Mouse (Mus musculus) liver (tissue): Measurements from ENCODE around the gene Nav2.

Source experiments
- DNase-seq: peaks from one replicate; pipeline ENCODE4 v3.0.0-alpha.2; 2020; ENCODE audit warnings: mixed read lengths

Gene Nav2

DNA sequence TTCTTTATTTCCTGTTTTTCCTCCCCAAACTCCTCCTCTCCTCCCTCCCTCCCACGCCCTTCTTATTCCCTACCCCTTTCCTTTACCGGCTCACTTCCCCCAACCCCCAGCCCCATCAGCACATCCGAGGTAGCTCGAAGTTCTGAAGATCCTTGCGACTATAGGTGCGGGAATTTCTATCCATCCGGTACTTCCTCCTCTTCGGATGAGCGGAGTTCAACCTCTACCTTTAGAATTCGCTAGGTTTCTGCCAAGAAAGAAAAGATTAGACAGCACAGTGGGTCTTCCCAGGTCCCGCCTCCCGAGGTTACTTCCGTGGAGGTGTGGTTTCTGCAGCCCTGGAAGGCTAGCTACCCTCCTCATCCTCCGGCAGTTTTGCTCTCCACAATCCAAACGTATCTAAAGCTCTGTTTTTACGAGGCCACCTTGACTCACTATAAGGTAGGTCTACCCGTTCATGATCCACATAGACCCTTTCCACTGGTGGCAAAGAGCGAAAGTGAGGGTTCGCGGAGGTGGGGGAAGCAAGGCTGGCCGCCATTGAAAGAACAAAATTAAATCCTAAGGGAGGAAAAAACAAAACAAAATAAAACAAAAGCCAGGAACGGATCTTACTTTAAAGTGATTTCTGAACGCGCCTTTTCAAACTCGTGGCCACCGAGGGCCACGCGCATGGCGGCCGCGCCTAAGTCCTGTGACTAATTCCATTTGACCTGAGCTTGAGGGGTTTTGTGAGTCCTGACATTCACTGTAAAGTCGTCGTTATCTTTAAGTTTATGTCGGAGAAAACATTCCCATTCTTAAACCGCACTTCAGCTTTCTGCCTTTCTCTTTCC lies 730.6 kb downstream of the Nav2 start:
- no peak for DNase-seq

DNA sequence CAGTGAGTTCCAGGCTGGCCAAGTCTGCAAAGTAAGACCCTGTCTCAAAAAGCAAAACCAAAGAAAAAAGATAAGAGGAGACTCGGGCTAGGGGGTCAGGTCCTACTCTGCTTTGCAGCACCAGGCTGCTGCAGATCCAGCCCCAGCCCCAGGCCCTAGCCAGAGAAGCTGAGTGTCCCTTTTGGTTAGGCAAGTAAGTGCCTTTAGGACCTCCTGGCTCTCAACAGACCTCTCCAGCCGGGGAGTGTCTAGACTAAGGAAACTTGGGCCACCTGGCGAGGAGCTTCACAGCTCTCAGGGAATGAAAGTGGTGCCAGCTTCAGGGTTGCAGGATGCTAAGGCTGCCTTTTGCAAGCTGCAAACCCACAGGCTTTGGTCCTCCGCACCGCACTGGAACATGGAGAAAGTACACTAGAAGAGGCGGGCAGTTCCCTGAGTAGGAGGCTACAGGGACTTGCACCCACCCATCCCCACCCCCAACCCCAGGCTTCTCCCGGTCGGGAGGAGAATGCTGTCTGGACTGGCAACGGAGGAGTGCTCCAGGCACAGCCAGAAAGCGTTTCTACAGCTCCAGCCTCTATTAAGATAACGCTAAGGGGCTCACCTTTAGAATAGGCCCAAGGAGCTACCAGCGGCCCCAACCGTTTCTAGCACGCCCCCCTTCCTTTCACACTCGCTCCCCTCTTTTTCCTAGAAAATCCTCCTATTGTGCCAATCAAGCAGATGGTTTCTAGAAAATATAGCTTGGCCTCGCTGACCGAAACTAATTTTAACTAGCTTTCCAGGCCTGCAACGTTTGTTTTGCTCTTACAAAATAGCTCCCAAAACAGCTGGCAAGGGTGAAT lies 731.6 kb downstream of the Nav2 start:
- DNase-seq, result no peak

DNA sequence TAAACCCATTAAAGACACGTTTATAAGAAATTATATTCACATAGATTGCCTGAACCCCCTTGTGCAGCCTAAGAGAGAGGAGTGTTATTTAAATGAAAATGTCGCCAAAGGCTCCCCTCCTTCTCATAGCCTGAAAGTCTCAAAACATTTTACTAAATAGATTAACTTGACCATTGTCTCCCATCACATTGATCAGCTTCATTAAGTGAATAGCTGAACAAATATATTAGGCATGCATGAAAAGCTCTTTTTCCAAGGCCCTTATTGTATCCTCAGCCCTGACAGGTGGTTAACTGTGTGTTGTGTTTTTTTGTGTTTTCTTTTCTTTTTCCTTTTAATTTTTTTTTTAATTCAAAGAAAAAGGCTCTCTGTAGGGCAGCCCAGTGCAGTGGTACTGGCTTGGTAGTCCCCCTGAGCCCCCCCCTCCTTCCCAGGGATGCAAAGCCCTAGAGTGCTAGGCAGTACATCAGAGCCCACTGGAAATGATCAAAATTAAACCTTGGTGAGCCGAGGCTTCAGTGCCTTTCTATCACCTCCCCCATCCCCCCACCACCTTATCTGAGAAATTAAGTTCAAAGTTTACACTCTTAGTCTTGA lies 732.3 kb downstream of the Nav2 start:
- no peak for DNase-seq
